Mouse (Mus musculus) lung, postnatal 0 days (tissue): ENCODE measurements around the gene Hacd4.

Experiments
- CTCF ChIP-seq: IDR thresholded peaks from 2 replicates; pipeline ENCODE4 v1.5.1; 2016; ENCODE audit warnings: antibody characterized with exemption, mild to moderate bottlenecking
- EP300 ChIP-seq: IDR thresholded peaks from 2 replicates; pipeline ENCODE4 v1.6.1; 2016; ENCODE audit warnings: antibody characterized with exemption, mild to moderate bottlenecking, control low read depth

DNA sequence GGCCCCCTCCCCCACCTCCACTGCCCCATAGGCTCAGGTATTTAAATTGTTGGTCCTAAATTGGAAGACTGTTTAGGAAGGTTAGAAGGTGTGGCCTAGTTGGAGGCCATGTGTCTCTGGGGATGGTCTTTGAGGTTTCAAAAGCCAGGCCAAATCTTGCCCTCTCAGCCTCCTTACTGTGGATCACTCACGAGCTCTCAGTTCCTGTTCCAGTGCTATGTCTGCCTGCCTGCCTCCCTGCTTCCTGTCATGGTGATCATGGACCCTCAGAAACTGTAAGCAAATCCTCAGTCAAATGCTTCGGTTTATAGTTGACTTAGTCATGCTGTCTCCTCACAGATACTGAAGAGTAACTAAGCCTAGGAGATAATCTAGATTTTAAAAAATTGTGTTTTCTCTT is 19.9 kb upstream of the Hacd4 start:
- no peak for TF ChIP-seq CTCF
- TF ChIP-seq EP300, result no peak
